Mouse (Mus musculus): Measurements from ENCODE around the gene Cldn7.

DNA sequence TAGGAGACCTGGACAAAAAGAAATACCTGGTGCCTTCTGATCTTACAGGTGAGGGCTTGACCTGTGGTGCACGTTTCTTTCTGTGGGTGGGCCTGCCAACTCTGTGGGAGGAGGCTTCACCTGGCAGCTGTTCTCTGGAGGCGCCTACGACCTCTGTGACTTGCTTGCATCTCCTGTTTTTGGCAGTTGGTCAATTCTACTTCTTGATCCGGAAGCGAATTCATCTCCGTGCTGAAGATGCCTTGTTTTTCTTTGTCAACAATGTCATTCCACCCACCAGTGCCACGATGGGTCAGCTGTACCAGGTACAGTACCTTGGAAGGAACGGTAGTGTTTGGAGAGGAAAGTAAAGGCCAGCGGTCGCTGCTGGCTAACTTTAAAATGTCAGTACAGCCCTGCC lies 27.8 kb downstream of the Cldn7 start:
- TF ChIP-seq CTCF (IDR thresholded peaks at IDR 0.05; ENCODE audit: low read depth) (no peak), EP300 (IDR thresholded peaks at IDR 0.05; ENCODE audit: low read depth) (no peak)

Data from liver, postnatal 0 days (tissue).